Mouse (Mus musculus): ENCODE measurements around the gene Epm2a. TPM values are rescaled to one million over a fixed set of nuclear protein-coding genes. Genes with fewer than 3 reads are reported as not detected.

Epm2a gene
- polyA plus RNA-seq, 1 experiment from 2014 or later, result 4.7 TPM

Other genes with a start within 250 kb of the Epm2a start
- 7.9 to 8.7 TPM (median 8.1 TPM) in 3 replicates for gene Shprh, start 194.0 kb upstream of the Epm2a start, polyA plus RNA-seq (2018)
- gene Fbxo30, start 62.1 kb upstream of the Epm2a start, polyA plus RNA-seq (2018), result 6.9 to 7.7 TPM (median 7.1 TPM) in 3 replicates